Mouse (Mus musculus) olfactory bulb, adult 2 months (tissue): ENCODE measurements around the gene Slc4a3.

Experiments used
- CTCF ChIP-seq: fragments of 200-500 bp; IDR thresholded peaks from 2 replicates; pipeline ENCODE4 v1.5.1; 2012; ENCODE audit warnings: low read depth, mild to moderate bottlenecking, low read length, moderate library complexity; ENCODE audit not compliant: insufficient read depth
- POLR2A ChIP-seq: fragments of 200-500 bp; IDR thresholded peaks from 2 replicates; pipeline ENCODE4 v1.6.1; 2012; ENCODE audit warnings: mild to moderate bottlenecking, low read depth, low read length, moderate library complexity; ENCODE audit not compliant: insufficient read depth

DNA sequence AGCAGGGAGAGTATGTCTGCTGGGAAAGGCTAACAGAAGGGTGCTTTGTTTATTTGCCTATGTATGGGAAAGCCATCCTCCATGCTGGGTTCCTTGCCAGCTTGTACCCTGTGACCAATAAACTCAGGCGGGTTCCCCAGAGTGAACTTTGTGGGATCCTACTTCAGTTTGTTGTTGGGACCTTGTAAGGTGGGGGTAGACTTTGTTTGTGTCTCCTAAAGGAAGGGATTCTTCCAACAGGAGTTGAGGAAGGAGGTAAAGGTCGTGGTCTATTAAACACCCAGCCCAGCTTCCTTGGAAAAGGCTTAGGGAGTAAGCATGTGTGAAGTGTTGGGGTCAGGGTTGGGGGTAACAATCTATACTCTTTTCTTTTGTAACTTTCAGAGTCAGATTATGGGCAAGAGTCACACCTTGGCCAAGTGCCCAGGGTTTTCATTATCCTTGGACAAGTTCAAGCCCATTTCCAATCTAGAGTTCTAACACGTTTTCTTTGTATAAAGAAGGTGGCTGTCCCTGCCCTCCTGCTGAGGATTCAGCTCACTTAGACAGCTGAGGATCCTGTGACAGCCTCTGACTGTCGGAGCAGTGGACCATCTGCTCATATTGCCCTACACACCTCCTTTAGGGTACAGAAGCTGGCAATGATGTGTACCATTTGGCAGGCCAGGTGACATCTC, 15.3 kb downstream of the Slc4a3 start:
- TF ChIP-seq POLR2A (no peak), CTCF (no peak)
